Mouse (Mus musculus) telencephalon, adult 2 months (tissue): Measurements from ENCODE around the gene Tmem232.
A peak's percentile ranks its signal among the peaks of the same experiment; 100 is the strongest.
"Not testable (repeated sequence)": the region's sequence is repeated elsewhere in the genome, so short reads cannot be mapped to it uniquely, and the experiment has no call there.

Source experiments
- DNase-seq: peaks from one replicate; pipeline ENCODE4 v3.0.0-alpha.2; 2011; ENCODE audit warnings: low read depth, low spot score

Tmem232 gene

GRCm38 (mm10) chr17:65532381-65532780 is 8.2 kb downstream of the Tmem232 start:
- not testable (repeated sequence) for DNase-seq

- no peak for DNase-seq
Measured at GRCm38 (mm10) chr17:65527529-65527928, 13.1 kb downstream of the Tmem232 start.

- no peak for DNase-seq
Measured at GRCm38 (mm10) chr17:65513517-65513916, 27.1 kb downstream of the Tmem232 start.

DNA sequence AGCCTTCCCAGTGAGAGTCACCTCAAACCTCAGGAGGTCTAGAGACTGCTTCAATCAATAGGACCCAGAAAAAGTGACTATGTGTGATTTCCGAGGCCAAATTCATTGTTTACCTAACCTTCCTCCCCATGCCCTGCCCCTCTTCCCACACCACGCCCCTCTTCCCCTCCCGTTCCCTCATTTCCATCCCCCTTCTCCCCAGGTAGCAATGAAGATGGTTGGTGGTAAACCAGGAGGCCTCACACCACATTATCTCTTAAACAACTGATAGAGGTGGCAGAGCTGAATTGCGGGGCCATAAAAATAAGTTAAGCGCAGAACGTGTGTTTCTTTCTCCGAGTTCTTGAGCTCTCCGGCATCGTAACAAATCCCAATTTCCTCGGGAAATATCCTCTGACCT is 55.9 kb downstream of the Tmem232 start:
- no peak for DNase-seq

DNA sequence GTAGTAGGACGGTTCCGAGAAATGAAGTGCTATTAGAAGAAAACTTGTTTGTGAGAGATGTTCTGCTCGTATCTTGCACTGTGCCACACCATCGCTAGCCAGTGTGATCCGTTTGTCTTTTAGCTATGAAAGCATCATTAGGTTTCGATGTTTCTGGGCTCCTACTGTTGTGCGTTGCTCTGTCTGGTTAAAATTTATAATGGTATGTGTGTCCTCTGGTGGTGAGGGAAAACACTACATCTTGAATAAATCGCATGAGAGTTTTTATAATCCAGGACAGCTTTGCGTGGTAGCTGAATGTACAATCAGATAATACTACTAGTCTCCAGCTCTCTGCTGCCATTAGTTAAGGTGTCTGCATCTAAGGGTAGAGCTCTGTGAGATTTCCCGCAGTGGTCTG is 63.8 kb downstream of the Tmem232 start:
- no peak for DNase-seq

DNA sequence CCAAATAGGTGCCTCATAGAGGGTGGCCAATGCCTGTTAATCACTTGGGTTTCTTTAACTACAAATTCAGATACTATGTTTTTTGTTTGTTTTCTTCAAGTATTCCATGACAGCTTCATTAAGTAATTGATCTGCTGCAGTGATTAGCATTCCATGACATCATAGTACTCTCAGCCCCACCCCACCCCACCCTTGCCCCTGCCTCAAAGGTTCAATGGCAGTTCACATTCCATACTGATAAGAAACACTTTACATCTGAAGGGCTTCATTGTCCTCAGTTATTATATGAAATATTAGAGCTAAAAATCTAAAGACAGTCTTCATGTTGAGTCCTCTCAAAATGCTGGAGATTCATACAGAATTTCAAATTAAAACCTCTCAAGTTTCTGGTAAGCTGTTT is 89.8 kb downstream of the Tmem232 start:
- no peak for DNase-seq

DNA sequence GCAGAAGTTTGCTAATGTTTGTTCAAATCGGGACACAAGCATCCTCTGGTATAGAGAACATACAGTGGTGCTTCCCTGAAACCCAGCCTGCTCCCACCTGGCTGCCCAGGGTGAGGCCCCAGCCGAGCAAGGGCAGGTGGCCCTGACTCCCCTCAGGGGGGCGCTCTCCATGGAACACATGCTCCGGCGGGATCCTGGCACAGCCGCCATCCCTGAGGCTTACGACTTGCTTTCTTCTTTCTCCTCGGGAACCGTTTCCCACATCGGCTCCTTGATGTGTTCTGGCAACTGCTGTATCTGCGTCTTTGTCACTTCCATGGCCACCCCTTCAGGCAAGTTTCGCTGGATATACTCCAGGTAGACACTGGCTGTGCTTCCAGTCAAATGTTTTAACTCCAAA is 102.7 kb downstream of the Tmem232 start:
- not testable (repeated sequence) for DNase-seq

- DNase-seq, result no peak
Measured at GRCm38 (mm10) chr17:65419124-65419523, 121.5 kb downstream of the Tmem232 start.

DNA sequence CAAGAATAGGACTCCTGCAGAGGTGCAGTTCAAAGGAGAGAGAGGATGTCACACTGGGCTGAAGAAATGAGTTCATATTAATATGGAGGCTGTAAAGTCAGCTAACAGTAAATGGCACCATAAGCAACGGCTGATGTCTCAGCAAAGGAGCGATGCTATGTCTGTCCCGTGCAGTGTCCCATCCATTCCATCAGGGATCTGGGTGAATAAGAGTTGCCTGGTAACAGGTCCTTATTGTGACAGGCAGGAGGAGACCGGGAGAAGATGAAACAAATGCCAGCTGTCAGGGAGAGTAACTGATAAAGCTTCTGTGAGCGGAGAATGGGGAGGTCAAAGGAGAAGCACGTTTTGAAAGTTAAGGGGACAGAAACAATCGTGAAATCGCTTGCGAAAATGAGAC is 135.3 kb downstream of the Tmem232 start:
- DNase-seq, result no peak

DNA sequence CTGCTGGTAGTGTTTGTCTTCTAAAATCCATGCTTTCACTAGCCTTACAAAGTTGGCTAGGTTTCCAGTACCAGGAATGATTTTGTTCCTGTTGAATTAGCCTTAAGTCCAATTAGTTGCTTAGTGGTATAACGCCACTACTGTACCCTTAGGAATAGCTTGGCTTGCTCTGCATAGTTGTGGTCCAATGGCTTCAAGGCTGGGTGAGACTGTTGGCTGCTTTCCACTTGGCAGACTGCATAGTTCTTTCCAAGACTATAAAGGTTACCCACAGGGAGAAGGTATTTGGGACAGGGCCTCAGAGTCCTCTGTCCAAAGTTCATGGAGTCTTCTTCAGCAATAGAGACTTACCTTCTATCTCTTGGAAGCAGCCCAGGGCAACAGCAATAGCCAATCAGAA is 139.7 kb downstream of the Tmem232 start:
- no peak for DNase-seq

GRCm38 (mm10) chr17:65384411-65384962 is 156.1 kb downstream of the Tmem232 start:
- DNase-seq, result no peak

DNA sequence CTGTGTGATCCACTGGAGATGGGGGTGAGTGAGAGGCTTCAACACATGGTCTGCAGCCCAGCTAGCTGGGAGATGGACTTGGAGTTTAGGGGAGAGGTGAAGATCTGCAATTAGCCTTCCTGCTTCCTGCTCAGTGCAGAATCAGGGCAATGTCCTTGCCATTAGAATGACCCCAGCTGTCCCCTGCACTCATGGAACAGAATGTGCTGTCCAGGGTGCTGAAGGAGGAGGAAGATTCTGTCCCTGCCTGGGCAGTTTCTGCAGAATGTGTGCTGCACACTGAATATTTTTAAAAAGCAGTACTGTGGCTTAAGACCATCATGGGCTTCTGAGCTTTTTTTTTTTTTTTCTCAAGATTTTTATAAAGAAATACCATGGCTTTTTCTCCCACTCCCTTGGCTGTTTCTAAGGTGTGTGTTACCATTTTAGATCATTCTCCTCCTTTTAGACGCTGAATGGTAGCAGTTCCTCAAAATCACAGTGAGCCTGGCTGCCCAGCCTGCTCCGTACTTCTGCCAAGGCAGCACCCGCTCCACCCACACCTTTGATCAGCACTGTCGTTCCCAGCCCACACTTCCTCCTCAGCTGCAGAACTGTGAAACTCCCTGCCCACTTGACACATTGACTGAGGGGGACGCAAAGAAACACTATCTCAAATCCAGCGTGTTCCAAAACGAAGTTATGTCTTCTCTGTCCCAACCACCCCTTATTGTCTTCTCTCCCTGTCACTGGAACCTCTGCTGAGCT is 170.4 kb downstream of the Tmem232 start:
- DNase-seq, result peak; percentile 96

GRCm38 (mm10) chr17:65365535-65366254 is 174.9 kb downstream of the Tmem232 start:
- DNase-seq, result no peak

GRCm38 (mm10) chr17:65351836-65352235 is 188.7 kb downstream of the Tmem232 start:
- DNase-seq, result peak; percentile 77

DNA sequence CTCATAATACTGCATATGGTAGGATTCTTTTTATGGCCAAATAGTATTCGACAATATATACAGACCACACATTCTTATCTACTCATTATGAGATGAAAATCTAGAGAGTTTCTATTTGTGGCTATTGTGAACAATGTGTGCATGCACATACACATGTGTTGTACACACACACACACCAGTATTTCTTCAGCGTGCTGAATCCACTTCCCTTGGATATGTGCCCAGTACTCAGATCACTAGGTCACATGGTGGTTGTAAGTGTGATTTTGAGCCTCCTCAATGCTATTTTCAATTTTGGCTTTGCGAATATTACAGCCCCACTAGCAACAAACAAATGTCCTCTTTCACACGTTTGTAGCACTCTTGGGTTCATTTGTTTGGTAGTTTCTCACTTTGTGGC is 200.6 kb downstream of the Tmem232 start:
- no peak for DNase-seq

GRCm38 (mm10) chr17:65330759-65331158 is 209.8 kb downstream of the Tmem232 start:
- no peak for DNase-seq

DNA sequence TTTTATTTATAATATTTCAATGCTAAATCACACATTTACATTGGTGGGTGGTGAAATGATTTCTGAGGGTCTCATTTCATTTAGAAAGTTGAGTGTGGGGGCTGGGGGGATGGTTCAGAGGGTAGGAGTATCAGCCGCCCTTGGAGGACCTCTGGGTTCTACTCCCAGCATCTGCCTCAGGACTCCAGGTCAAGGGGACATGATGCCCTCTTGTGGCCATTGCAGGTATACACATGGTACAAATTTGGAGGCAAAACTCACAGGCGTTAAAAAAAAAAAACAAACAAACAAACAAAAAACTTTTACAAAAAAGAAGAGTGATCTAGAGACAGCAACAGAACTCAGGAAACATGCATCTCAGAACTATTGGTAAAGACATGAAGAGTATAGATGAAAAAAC is 215.3 kb downstream of the Tmem232 start:
- DNase-seq, result no peak

DNA sequence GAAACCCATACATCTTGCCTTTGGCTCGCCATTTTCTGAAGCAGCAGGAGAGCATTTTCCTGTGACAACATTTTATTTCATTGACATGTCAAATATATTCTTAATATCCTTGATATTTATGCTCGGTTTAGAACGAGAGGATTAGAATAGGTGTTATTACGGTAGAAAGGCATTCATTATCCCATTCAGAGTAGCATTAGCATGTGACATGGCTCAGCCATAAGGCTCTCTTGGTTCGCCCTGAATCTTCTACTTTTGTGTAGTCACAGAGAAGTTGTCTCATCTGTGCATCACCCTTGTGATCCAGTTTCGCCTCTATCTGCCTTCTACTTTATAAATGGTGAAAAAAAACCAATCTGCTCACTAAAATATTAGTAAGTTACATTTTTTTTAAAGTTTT is 220.0 kb downstream of the Tmem232 start:
- no peak for DNase-seq

DNA sequence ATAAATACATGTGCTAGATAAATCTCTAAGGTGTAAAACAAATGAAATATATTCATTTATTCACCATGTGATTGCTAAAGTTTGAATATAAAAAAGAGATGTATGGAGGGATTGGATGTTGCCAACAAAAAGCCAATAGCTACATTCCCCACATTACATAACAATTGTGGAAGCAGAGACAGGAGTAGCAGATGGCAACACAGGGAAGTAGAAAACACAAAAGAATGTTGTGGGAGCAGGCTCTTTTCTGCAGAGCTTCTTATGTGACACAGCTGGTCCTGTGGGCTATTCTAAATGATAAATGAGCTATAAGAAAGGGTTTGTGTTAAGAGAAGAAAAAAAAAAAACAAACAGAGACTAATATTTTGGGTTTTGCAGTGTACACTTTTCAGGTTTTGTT is 240.6 kb downstream of the Tmem232 start:
- peak; percentile 49 for DNase-seq

DNA sequence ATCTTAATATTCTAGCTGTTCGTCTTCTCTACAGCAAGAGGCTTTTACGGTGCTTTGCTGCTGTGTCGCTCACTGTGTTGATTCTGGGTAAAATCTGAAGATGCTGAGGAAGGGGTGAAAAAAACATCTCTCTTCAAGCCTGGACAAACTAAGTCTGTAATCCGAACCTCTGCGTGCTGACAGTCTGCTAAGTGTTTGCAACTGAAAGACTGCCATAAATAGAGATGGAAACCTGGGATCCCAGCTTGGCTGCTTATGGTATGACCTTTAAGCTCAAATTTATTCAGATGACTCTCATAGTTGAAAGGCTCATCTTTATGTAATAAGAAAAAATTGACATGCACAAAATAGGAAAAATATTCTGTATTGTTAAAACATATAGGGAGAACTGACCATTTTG is 242.8 kb downstream of the Tmem232 start:
- DNase-seq, result peak; percentile 12

GRCm38 (mm10) chr17:65252160-65252559 is 288.4 kb downstream of the Tmem232 start:
- DNase-seq, result no peak

DNA sequence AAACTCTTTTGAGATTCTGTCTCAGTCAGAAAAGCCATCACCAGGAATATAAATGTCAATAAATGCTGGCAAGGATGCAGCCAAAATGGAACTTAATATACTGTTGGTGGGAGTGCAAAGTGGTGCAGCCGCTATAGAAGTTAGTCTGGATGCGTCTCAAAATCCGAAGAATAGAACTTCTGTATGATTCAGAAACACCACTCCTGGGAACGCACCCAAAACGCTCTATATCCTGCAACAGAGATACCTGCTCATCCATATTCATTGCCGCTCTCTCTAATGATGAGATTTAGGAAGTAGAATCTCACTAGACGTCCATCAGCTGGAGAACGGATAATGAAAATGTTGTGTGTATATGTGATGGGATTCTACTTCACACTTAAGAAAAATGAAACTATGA is 290.3 kb downstream of the Tmem232 start:
- peak; percentile 54 for DNase-seq

DNA sequence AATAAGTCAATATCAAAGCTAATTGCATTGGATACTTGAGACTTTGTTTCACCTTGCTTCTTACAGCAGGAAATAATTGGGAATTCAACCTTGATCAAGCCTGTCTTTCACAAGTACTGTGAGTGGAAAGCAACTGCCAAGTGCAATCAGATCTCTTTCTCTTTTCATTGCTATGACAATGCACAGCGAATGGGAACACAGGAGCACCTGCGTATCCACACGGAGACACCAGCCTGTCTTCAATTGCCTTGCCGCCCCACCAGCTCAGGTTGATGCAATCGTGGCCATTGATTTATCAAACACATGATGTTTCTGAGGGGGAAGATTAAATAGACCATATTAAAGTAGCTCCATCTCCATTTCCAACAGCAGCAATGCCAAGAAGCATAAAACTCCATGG is 296.9 kb downstream of the Tmem232 start:
- no peak for DNase-seq
